Mouse (Mus musculus) small intestine, adult 2 months (tissue): Measurements from ENCODE around the gene Chic2.

Source experiments
- CTCF ChIP-seq: fragments of 200-500 bp; IDR thresholded peaks from 2 replicates; pipeline ENCODE4 v1.5.1; 2012; ENCODE audit warnings: low read depth, mild to moderate bottlenecking, control low read depth, inconsistent platforms, low read length, moderate library complexity, mixed read lengths; ENCODE audit not compliant: insufficient replicate concordance, insufficient read length; ENCODE audit errors: extremely low read depth
- POLR2A ChIP-seq: fragments of 200-500 bp; IDR thresholded peaks from 2 replicates; pipeline ENCODE4 v1.6.1; 2012; ENCODE audit warnings: low read depth, mild to moderate bottlenecking, control low read depth, inconsistent platforms, low read length, moderate library complexity

DNA sequence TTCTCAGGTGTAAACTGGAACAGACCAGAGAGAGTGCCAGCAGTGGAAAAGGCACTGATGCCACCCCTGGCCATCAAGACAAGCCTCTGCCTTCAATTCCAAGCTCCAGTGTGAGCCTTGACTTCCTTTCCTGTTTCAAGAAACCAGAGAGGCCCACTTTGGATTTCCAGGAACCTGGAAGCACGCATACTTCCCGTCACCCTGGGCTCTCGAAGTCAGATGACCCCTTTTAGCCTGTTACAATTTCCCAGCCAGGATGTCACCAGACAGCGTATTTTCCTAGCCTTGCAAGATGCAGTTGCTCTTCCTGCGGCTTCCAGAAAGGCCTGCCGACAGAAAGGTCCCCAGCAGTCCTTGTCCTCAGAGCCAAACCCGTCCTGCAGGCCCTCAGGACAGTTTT, 65.0 kb downstream of the Chic2 start:
- no peak for TF ChIP-seq CTCF
- TF ChIP-seq POLR2A, result no peak
